Mouse (Mus musculus) hindbrain, embryonic 12.5 days (tissue): ENCODE results near the gene Gusb. TPM values are rescaled to one million over a fixed set of nuclear protein-coding genes. Genes with fewer than 3 reads are reported as not detected.

Experiments used
- polyA plus RNA-seq: library from polyadenylated mRNA; unstranded; fragments of >200 nt; fragmentation: Nextera tagmentation; extraction: Ambion mirVana; gene quantifications from 2 replicates; pipeline ENCODE4 v1.2.1, GENCODE M21; 2016

Gene Gusb
- polyA plus RNA-seq, 1 experiment from 2014 or later = 31.5 TPM

Other genes starting within 250 kb of the Gusb start
- 35.3 and 36.4 TPM in 2 replicates for gene Psph, start 215.6 kb downstream of the Gusb start, polyA plus RNA-seq
- 56.8 and 61.3 TPM in 2 replicates for gene Sumf2, start 156.1 kb downstream of the Gusb start, polyA plus RNA-seq
- gene Chchd2, start 115.6 kb downstream of the Gusb start, polyA plus RNA-seq = 714 and 768 TPM in 2 replicates
- gene Zbed5, start 107.3 kb downstream of the Gusb start, polyA plus RNA-seq = 10.9 and 12.4 TPM in 2 replicates
- 0.34 and 0.46 TPM in 2 replicates for gene Phkg1, start 104.5 kb downstream of the Gusb start, polyA plus RNA-seq
- gene Nupr1l, start 94.5 kb downstream of the Gusb start, polyA plus RNA-seq = 4.7 and 6.6 TPM in 2 replicates
- gene Vkorc1l1, start 61.1 kb downstream of the Gusb start, polyA plus RNA-seq = 40.9 and 42.4 TPM in 2 replicates
- 23.5 and 34.7 TPM in 2 replicates for gene Asl, start 26.2 kb upstream of the Gusb start, polyA plus RNA-seq
- 53.3 and 56.0 TPM in 2 replicates for gene Crcp, start 26.2 kb upstream of the Gusb start, polyA plus RNA-seq
- 57.0 and 62.9 TPM in 2 replicates for gene Tpst1, start 70.3 kb upstream of the Gusb start, polyA plus RNA-seq
- 8.7 and 10.1 TPM in 2 replicates for gene Kctd7, start 141.8 kb upstream of the Gusb start, polyA plus RNA-seq
- 33.3 and 38.2 TPM in 2 replicates for gene Rabgef1, start 168.7 kb upstream of the Gusb start, polyA plus RNA-seq
- gene Tmem248, start 214.0 kb upstream of the Gusb start, polyA plus RNA-seq = 31.0 and 31.1 TPM in 2 replicates